8 mouse cellular contexts compared by ENCODE assay signal in genomic region chr7:114181391-114181790, GRCm38 (mm10).
A peak's percentile ranks its signal among the peaks of the same experiment; 100 is the strongest.
DNase-seq lines count a peak whose midpoint lies in the region; ATAC-seq and TF ChIP-seq lines count a peak whose summit lies in the region.

No protein-coding gene starts in this region.

- no peak overlapping the region for H3K4me3 ChIP-seq in liver, adult 2 months (ENCODE audit: insufficient read depth, low read depth, low read length)
- H3K4me3 ChIP-seq in liver, embryonic 12.5 days: no peak overlapping the region
- H3K4me3 ChIP-seq in embryonic facial prominence, embryonic 14.5 days (ENCODE audit: low read depth, low read length): no peak overlapping the region
- no peak overlapping the region for H3K4me3 ChIP-seq in neural tube, embryonic 15.5 days (replicated peaks)

- no peaks in the 10 kb centered on the region for H3K36me3 ChIP-seq in liver, adult 2 months (ENCODE audit: control insufficient read depth, insufficient read depth, low read length)
- H3K36me3 ChIP-seq in liver, embryonic 12.5 days: no peaks in the 10 kb centered on the region
- H3K36me3 ChIP-seq in embryonic facial prominence, embryonic 14.5 days (ENCODE audit: control insufficient read depth, insufficient read depth, low read length): no peaks in the 10 kb centered on the region
- H3K36me3 ChIP-seq in neural tube, embryonic 15.5 days: no peaks in the 10 kb centered on the region

- no peak for TF ChIP-seq POLR2A in liver, adult 2 months (IDR thresholded peaks at IDR 0.05; ENCODE audit: extremely low read depth, insufficient read depth, low read length)

- TF ChIP-seq CTCF in liver, adult 2 months (IDR thresholded peaks at IDR 0.05; ENCODE audit: low read depth, low read length): no peak

- no peaks in the 10 kb centered on the region for H3K9me3 ChIP-seq in liver, embryonic 12.5 days (replicated peaks)
- H3K9me3 ChIP-seq in embryonic facial prominence, embryonic 14.5 days (ENCODE audit: control insufficient read depth, low read length): no peaks in the 10 kb centered on the region
- H3K9me3 ChIP-seq in neural tube, embryonic 15.5 days (replicated peaks): no peaks in the 10 kb centered on the region

- no peak overlapping the region for H3K27ac ChIP-seq in liver, adult 2 months (replicated peaks; ENCODE audit: insufficient read depth, low read depth, low read length)
- no peak overlapping the region for H3K27ac ChIP-seq in liver, embryonic 12.5 days
- H3K27ac ChIP-seq in embryonic facial prominence, embryonic 14.5 days (replicated peaks; ENCODE audit: low read depth, low read length): no peak overlapping the region
- peak overlapping the region; percentile 18; the same call in 1 of the 2 replicates for H3K27ac ChIP-seq in neural tube, embryonic 15.5 days (replicated peaks)

- H3K27me3 ChIP-seq in liver, adult 2 months (ENCODE audit: control insufficient read depth, insufficient read depth, low read length): no peaks in the 10 kb centered on the region
- no peaks in the 10 kb centered on the region for H3K27me3 ChIP-seq in liver, embryonic 12.5 days (replicated peaks)
- H3K27me3 ChIP-seq in embryonic facial prominence, embryonic 14.5 days (replicated peaks; ENCODE audit: control insufficient read depth, insufficient read depth, low read length): no peaks in the 10 kb centered on the region
- no peaks in the 10 kb centered on the region for H3K27me3 ChIP-seq in neural tube, embryonic 15.5 days (replicated peaks)

- intact Hi-C loops in left cerebral cortex, postnatal 4 days (cut with DNase I): no loop called here

- 22% methylated on average over 5 of the region's 5 CpGs for WGBS in liver, adult 2 months
- WGBS in liver, embryonic 12.5 days (ENCODE audit: insufficient replicate concordance): 42% methylated on average over 5 of the region's 5 CpGs
- 24% methylated on average over 5 of the region's 5 CpGs for WGBS in embryonic facial prominence, embryonic 14.5 days
- WGBS in neural tube, embryonic 15.5 days: 10% methylated on average over 5 of the region's 5 CpGs

- peak; percentile 55 for DNase-seq in liver, adult 2 months (ENCODE audit: extremely low read depth, low read depth, low spot score)
- DNase-seq in embryonic facial prominence, embryonic 14.5 days (ENCODE audit: low spot score): peak; percentile 90
- peak; percentile 81 for DNase-seq in heart, adult 8-10 months (ENCODE audit: low spot score)
- peak; percentile 78 for DNase-seq in kidney, adult 9 months
- peak; percentile 94 for DNase-seq in left cerebral cortex, postnatal 4 days
- peak; percentile 55 to 59 for DNase-seq in thymus, postnatal 10 days (ENCODE audit: low spot score in 2 of 2)

- no peak overlapping the region for H3K9ac ChIP-seq in liver, adult 2 months (ENCODE audit: low read depth, low read length)
- H3K9ac ChIP-seq in liver, embryonic 12.5 days: no peak overlapping the region
- no peak overlapping the region for H3K9ac ChIP-seq in embryonic facial prominence, embryonic 14.5 days (ENCODE audit: low read depth, low read length)
- H3K9ac ChIP-seq in neural tube, embryonic 15.5 days (replicated peaks): no peak overlapping the region

- ATAC-seq in liver, embryonic 12.5 days: no peak
- ATAC-seq in embryonic facial prominence, embryonic 14.5 days (ENCODE audit: low read depth): peak; percentile 93
- no peak for ATAC-seq in neural tube, embryonic 15.5 days (ENCODE audit: low FRiP score)

- no peak overlapping the region for H3K4me2 ChIP-seq in liver, embryonic 12.5 days
- no peak overlapping the region for H3K4me2 ChIP-seq in embryonic facial prominence, embryonic 14.5 days (ENCODE audit: low read depth, low read length)
- H3K4me2 ChIP-seq in neural tube, embryonic 15.5 days: no peak overlapping the region

- peaks cover 7% of the 10 kb centered on the region for H3K4me1 ChIP-seq in liver, adult 2 months (ENCODE audit: control insufficient read depth, insufficient read depth, low read length)
- peaks cover 4% of the 10 kb centered on the region for H3K4me1 ChIP-seq in liver, embryonic 12.5 days
- peaks cover 8% of the 10 kb centered on the region; the same call in 1 of the 2 replicates for H3K4me1 ChIP-seq in embryonic facial prominence, embryonic 14.5 days (ENCODE audit: control insufficient read depth, insufficient read depth, low read length)
- H3K4me1 ChIP-seq in neural tube, embryonic 15.5 days: peaks cover 14% of the 10 kb centered on the region

- H3K79me2 ChIP-seq in liver, adult 2 months (ENCODE audit: control insufficient read depth, insufficient read depth, low read length): no peaks in the 10 kb centered on the region
